Comparison of ENCODE assay signal across 1 mouse cellular context in the genomic region with DNA sequence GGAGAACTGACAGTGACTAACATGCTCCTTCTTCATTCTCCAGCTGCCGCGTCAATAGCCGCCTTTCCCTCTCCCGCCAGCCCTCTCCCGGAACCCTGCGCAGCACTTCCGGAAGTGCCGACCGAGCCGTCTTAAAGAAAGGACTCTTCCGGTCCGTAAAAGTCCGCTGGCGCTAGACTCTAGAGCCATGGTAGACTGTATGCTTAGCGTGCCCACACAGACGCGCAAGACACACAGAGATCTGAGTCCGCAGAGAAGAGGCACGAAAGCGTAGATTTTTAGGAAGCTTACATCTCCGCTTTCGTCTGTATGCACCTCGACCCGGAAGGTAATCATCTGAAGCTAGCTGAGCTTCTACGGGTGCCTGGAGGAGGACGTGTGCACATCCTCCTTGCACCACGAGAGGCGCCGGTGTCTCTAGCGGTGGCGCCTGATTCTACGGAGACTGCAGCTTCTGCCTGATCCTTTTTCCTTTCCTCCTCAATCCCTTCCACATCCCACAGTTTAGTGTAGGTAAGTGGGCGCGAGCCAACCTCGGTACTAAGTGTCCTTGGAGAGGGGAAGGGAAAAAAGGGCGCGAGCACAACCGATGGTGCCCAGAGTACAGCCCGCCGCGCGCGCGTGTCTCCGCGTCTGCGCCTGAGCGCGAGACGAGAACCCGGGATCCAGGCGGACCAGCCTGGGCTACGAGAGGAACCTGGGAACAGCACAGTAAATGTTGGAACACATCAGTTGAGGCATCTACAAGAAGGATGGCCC.
A peak's percentile ranks its signal among the peaks of the same experiment; 100 is the strongest.
TF ChIP-seq lines count a peak whose summit lies in the region.

Gene Nudt5 (plus strand): TSS at position 147 of the 759 bp plus-strand sequence.
Gene Cdc123 (minus strand): TSS at position 292 of the 759 bp plus-strand sequence.

TF ChIP-seq in myocyte, 11 proteins besides CTCF, POLR2A, EP300 and RAD21 (continued from another document):
- TF ChIP-seq MYOG (IDR thresholded peaks at IDR 0.05; ENCODE audit: control insufficient read depth in 1 of 3, insufficient read depth in 1 of 3, insufficient read length in 2 of 3, low read depth in 2 of 3) (peak in 1 of 3 experiments; percentile 27), POLR2AphosphoS2 (IDR thresholded peaks at IDR 0.05; ENCODE audit: insufficient read length, low read depth) (peak; percentile 81), TCF3 (IDR thresholded peaks at IDR 0.05; ENCODE audit: insufficient read length, low read depth) (no peak), REST (IDR thresholded peaks at IDR 0.05; ENCODE audit: insufficient read depth, insufficient read length) (no peak), TCF12 (IDR thresholded peaks at IDR 0.05; ENCODE audit: insufficient read depth, poor library complexity, severe bottlenecking) (no peak), MAX (IDR thresholded peaks at IDR 0.05; ENCODE audit: low read depth) (no peak), E2F4 (IDR thresholded peaks at IDR 0.05; ENCODE audit: insufficient read depth) (peak; percentile 69), MYOD1 (IDR thresholded peaks at IDR 0.05; ENCODE audit: control insufficient read depth in 1 of 3, insufficient read length in 2 of 3, low read depth in 2 of 3) (peak in 1 of 3 experiments; percentile 23)
TF ChIP-seq in myocyte: peak in this region for 5.
